Mouse (Mus musculus): ENCODE results near the gene Mb21d2. TPM values are rescaled to one million over a fixed set of nuclear protein-coding genes. Genes with fewer than 3 reads are reported as not detected.

Gene Mb21d2
- polyA plus RNA-seq, 1 experiment from 2014 or later: 5.6 TPM

DNA sequence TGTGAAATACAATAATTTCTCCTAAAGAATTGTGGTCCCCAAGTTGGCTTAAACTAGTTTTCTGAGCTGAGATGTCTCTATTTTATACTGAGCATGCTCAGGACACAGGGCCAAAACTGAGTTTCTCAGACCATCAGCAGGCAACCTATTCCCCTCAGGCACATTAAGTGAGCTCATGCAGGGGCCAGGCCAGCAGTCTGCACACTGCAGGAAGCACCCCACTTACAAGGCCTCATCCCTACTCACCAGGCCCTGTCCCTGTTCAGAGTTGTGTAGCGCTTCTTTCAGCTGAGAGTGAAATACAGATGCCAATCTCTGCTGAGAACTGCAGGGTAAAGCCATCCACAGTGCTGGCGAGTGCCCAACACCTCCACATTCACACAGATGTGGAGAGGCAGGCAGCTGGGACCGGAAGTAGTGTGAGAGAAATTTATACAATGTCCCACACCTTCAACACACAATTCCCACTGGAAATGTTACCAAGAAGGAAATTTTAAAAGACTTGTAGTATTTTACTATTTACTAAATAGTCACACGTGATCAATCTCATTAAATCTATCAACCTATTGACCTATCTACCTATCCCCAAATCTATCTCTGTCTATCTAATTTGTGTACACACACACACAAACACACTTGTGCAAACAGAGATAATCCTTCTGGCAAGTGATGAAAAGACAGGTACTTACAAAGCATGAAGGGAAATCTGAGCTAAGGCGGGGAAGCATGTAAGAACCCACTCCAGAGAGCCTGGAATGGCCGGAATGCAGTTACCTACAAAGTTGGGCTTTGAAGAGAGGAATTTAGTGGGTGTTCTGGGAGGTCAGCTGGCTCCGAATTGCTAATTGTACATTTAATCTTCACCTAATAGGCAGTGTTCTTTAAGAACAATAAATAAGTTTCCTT, 22.9 kb downstream of the Mb21d2 start:
- WGBS: 43% methylated on average over 7 of the region's 7 CpGs
- Histone ChIP-seq H3K4me3 (ENCODE audit: low read length) (no peak overlapping the region), H3K4me1 (replicated peaks; ENCODE audit: control insufficient read depth, insufficient read depth, low read length) (peaks cover 5% of the 10 kb centered on the region), H3K36me3 (ENCODE audit: control insufficient read depth, insufficient read depth, low read length) (no peaks in the 10 kb centered on the region), H3K9me3 (ENCODE audit: control insufficient read depth, low read length) (no peaks in the 10 kb centered on the region), H3K27ac (ENCODE audit: low read length) (peak overlapping the region; percentile 85), H3K9ac (ENCODE audit: low read length) (no peak overlapping the region), H3K4me2 (ENCODE audit: low read depth, low read length) (no peak overlapping the region), H3K27me3 (ENCODE audit: control insufficient read depth, insufficient read depth, low read depth, low read length) (no peaks in the 10 kb centered on the region)
- peak; percentile 82 for ATAC-seq (ENCODE audit: low read depth)

- 75% methylated on average over 11 of the region's 11 CpGs for WGBS
- no peaks in the 10 kb centered on the region for H3K9me3 ChIP-seq (ENCODE audit: control insufficient read depth, low read length)
- H3K4me1 ChIP-seq (replicated peaks; ENCODE audit: control insufficient read depth, insufficient read depth, low read length): peaks cover 5% of the 10 kb centered on the region; the same call in 1 of the 2 replicates
- no peaks in the 10 kb centered on the region for H3K36me3 ChIP-seq (ENCODE audit: control insufficient read depth, insufficient read depth, low read length)
- H3K4me3 ChIP-seq (ENCODE audit: low read length): no peak overlapping the region
- no peak for ATAC-seq (ENCODE audit: low read depth)
- no peak overlapping the region for H3K4me2 ChIP-seq (ENCODE audit: low read depth, low read length)
- H3K9ac ChIP-seq (ENCODE audit: low read length): no peak overlapping the region
- no peaks in the 10 kb centered on the region for H3K27me3 ChIP-seq (ENCODE audit: control insufficient read depth, insufficient read depth, low read depth, low read length)
- peak overlapping the region; percentile 3; the same call in 1 of the 2 replicates for H3K27ac ChIP-seq (ENCODE audit: low read length)
Measured at GRCm38 (mm10) chr16:28905567-28906289, 23.7 kb downstream of the Mb21d2 start.

- Histone ChIP-seq H3K27me3 (ENCODE audit: control insufficient read depth, insufficient read depth, low read depth, low read length) (no peaks in the 10 kb centered on the region), H3K9me3 (ENCODE audit: control insufficient read depth, low read length) (no peaks in the 10 kb centered on the region), H3K4me1 (replicated peaks; ENCODE audit: control insufficient read depth, insufficient read depth, low read length) (peaks cover 15% of the 10 kb centered on the region), H3K4me2 (ENCODE audit: low read depth, low read length) (no peak overlapping the region), H3K4me3 (ENCODE audit: low read length) (no peak overlapping the region), H3K9ac (ENCODE audit: low read length) (no peak overlapping the region), H3K27ac (ENCODE audit: low read length) (no peak overlapping the region), H3K36me3 (ENCODE audit: control insufficient read depth, insufficient read depth, low read length) (no peaks in the 10 kb centered on the region)
- WGBS: 83% methylated on average over 14 of the region's 14 CpGs
- no peak for ATAC-seq (ENCODE audit: low read depth)
Measured at GRCm38 (mm10) chr16:28902620-28903565, 26.6 kb downstream of the Mb21d2 start.

DNA sequence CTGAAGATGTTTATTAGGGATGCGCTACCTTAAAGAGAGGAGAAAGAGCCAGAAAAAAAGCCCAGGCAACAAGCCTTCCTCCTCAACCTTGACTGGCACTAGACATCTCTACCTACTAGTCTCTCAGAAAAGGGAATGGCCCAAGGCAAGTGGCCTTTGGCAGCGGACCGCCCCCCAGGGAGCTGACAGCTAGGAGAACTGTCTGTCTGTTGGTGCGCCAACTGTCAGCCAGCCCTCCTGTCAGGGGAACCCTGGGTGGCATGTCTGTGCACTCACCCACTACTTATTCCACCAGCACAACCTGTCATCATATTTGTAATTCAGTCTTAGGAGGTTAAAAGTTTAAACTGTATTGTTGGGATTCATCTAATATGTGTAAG, 30.3 kb downstream of the Mb21d2 start:
- ATAC-seq (ENCODE audit: low read depth): no peak
- no peak overlapping the region for H3K4me2 ChIP-seq (ENCODE audit: low read depth, low read length)
- H3K4me1 ChIP-seq (replicated peaks; ENCODE audit: control insufficient read depth, insufficient read depth, low read length): peaks cover 11% of the 10 kb centered on the region
- no peak overlapping the region for H3K9ac ChIP-seq (ENCODE audit: low read length)
- no peaks in the 10 kb centered on the region for H3K9me3 ChIP-seq (ENCODE audit: control insufficient read depth, low read length)
- H3K36me3 ChIP-seq (ENCODE audit: control insufficient read depth, insufficient read depth, low read length): no peaks in the 10 kb centered on the region
- no peaks in the 10 kb centered on the region for H3K27me3 ChIP-seq (ENCODE audit: control insufficient read depth, insufficient read depth, low read depth, low read length)
- 63% methylated on average over 4 of the region's 4 CpGs for WGBS
- no peak overlapping the region for H3K4me3 ChIP-seq (ENCODE audit: low read length)
- no peak overlapping the region for H3K27ac ChIP-seq (ENCODE audit: low read length)

DNA sequence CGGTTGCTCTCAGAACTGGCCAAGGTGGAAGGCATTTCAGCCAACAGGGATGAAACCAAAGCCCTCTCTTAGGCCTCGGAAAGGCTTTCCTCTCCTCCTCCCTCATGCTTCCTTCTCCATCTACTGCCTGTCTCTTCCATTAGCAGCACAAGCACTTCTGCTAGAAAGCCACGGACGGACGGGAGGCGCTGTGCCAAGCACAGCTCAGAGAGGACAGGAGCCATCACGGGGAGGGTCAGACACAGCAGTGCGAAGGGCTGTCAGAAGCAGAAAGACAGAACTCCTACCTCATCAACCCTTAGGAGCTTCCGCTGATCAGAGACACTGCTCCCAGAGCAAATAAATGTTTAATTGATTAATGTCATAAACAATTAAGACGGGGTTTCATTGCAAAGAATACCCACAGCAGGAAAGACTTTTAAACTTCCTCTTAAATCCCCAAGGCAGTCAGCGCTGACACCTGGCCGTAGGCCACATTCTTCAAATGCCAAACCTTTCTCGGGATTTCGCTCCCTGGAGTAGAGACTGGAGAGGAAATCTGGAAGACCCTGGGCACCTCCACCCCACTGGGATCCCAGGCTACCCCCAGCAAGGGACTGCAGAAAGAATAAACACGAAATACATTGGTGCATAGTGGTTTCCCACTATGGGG, 30.8 kb downstream of the Mb21d2 start:
- Histone ChIP-seq H3K4me2 (ENCODE audit: low read depth, low read length) (peak overlapping the region; percentile 13), H3K27ac (ENCODE audit: low read length) (peak overlapping the region; percentile 2), H3K9ac (ENCODE audit: low read length) (no peak overlapping the region), H3K4me3 (ENCODE audit: low read length) (no peak overlapping the region), H3K9me3 (ENCODE audit: control insufficient read depth, low read length) (no peaks in the 10 kb centered on the region), H3K4me1 (replicated peaks; ENCODE audit: control insufficient read depth, insufficient read depth, low read length) (peaks cover 11% of the 10 kb centered on the region), H3K27me3 (ENCODE audit: control insufficient read depth, insufficient read depth, low read depth, low read length) (no peaks in the 10 kb centered on the region), H3K36me3 (ENCODE audit: control insufficient read depth, insufficient read depth, low read length) (no peaks in the 10 kb centered on the region)
- WGBS: 13% methylated on average over 15 of the region's 15 CpGs
- ATAC-seq (ENCODE audit: low read depth): peak; percentile 74

DNA sequence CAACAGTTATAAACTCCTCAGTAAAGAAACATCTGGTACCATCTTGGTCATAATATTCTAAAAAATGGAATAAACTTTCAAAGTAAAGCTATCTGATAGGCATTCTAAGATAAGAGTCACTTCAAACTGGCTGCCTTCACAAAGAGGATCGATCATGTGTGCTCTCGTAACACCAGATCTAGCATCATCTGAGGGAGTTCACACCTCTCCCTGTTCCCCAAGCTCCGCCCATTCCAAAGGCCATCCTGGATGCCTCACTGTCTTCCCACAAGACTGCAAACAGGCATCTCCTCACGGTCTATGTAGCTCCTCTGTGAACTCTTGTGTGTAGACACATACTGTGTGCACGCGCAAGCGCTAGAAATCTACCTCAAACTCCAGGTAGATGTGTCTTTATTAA, 32.9 kb downstream of the Mb21d2 start:
- no peak overlapping the region for H3K4me3 ChIP-seq (ENCODE audit: low read length)
- 93% methylated on average over 7 of the region's 7 CpGs for WGBS

GRCm38 (mm10) chr16:28894872-28895271, 34.6 kb downstream of the Mb21d2 start:
- no peak overlapping the region for H3K4me3 ChIP-seq (ENCODE audit: low read length)
- H3K36me3 ChIP-seq (ENCODE audit: control insufficient read depth, insufficient read depth, low read length): 0 out of 2 replicates have a peak, but pooled peaks cover 1% of the 10 kb centered on the region
- H3K9ac ChIP-seq (ENCODE audit: low read length): no peak overlapping the region
- H3K4me1 ChIP-seq (replicated peaks; ENCODE audit: control insufficient read depth, insufficient read depth, low read length): peaks cover 11% of the 10 kb centered on the region
- 0 out of 2 replicates have a peak, but pooled peaks cover 2% of the 10 kb centered on the region for H3K9me3 ChIP-seq (ENCODE audit: control insufficient read depth, low read length)
- no peaks in the 10 kb centered on the region for H3K27me3 ChIP-seq (ENCODE audit: control insufficient read depth, insufficient read depth, low read depth, low read length)
- ATAC-seq (ENCODE audit: low read depth): no peak
- H3K27ac ChIP-seq (ENCODE audit: low read length): no peak overlapping the region
- 77% methylated on average over 6 of the region's 6 CpGs for WGBS
- H3K4me2 ChIP-seq (ENCODE audit: low read depth, low read length): no peak overlapping the region

More for the DNA sequence above, 32.9 kb downstream of the Mb21d2 start:
- no peak overlapping the region for H3K9ac ChIP-seq (ENCODE audit: low read length)
- no peak for ATAC-seq (ENCODE audit: low read depth)
- no peak overlapping the region for H3K27ac ChIP-seq (ENCODE audit: low read length)
- H3K4me2 ChIP-seq (ENCODE audit: low read depth, low read length): no peak overlapping the region
- peaks cover 11% of the 10 kb centered on the region for H3K4me1 ChIP-seq (replicated peaks; ENCODE audit: control insufficient read depth, insufficient read depth, low read length)
- no peaks in the 10 kb centered on the region for H3K27me3 ChIP-seq (ENCODE audit: control insufficient read depth, insufficient read depth, low read depth, low read length)
- H3K36me3 ChIP-seq (ENCODE audit: control insufficient read depth, insufficient read depth, low read length): no peaks in the 10 kb centered on the region
- H3K9me3 ChIP-seq (ENCODE audit: control insufficient read depth, low read length): no peaks in the 10 kb centered on the region

GRCm38 (mm10) chr16:28893266-28893665, 36.2 kb downstream of the Mb21d2 start:
- ATAC-seq (ENCODE audit: low read depth): no peak
- Histone ChIP-seq H3K9me3 (ENCODE audit: control insufficient read depth, low read length) (peaks cover 5% of the 10 kb centered on the region; the same call in 1 of the 2 replicates), H3K27me3 (ENCODE audit: control insufficient read depth, insufficient read depth, low read depth, low read length) (no peaks in the 10 kb centered on the region), H3K4me1 (replicated peaks; ENCODE audit: control insufficient read depth, insufficient read depth, low read length) (peaks cover 4% of the 10 kb centered on the region), H3K9ac (ENCODE audit: low read length) (no peak overlapping the region), H3K36me3 (ENCODE audit: control insufficient read depth, insufficient read depth, low read length) (0 out of 2 replicates have a peak, but pooled peaks cover 3% of the 10 kb centered on the region), H3K4me3 (ENCODE audit: low read length) (no peak overlapping the region), H3K27ac (ENCODE audit: low read length) (no peak overlapping the region), H3K4me2 (ENCODE audit: low read depth, low read length) (no peak overlapping the region)
- WGBS: 30% methylated on average over 5 of the region's 5 CpGs

Measured in lung, embryonic 16.5 days (tissue).